Mouse (Mus musculus) fat pad, adult 2 months (tissue): Measurements from ENCODE around the gene Smpdl3a.

Experiments used
- DNase-seq: peaks from one replicate; pipeline ENCODE4 v3.0.0-alpha.2; 2011; ENCODE audit warnings: low read depth, low spot score; ENCODE audit errors: extremely low read depth

Gene Smpdl3a

DNA sequence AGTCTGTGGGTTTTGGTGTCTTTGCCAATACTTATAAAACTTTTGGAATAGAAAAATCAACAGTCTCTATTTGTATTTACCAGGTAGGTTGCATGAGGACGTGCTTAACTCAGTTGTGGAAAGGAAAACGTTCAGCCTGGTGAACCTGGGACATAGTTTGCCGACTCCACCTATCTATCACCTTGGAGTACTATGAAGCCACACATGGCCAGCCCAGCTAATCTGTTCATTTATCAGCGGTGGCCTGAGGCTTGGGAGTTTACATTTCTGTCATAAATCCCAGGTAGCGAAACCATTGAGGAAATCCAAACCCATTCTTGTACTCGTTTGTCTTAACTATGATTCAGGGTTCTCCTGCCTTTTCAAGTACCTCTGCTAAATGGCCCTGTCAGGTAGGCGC is at the start of gene Smpdl3a:
Smpdl3a (plus strand) TSS at position 318 of the 400 bp plus-strand sequence.
- DNase-seq: no peak

DNA sequence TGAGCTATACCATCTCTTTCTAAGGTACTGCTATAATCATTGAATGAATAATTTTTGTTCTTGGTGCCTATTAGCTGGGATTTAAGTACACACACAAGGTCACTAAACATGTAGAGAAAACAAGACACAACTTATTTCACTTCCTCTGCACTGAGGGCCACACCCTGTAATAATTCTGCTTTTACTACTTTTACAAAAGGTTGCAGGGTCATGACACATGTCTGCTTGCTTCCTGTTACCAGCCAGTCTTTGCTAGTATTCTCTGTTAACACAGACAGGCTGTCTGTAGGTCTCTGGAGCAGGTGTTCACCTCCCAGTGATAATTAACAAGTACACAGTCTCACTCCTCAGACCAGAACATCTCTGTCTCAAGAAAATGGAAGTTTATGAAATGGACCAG is 48.7 kb upstream of the Smpdl3a start:
- DNase-seq: no peak

DNA sequence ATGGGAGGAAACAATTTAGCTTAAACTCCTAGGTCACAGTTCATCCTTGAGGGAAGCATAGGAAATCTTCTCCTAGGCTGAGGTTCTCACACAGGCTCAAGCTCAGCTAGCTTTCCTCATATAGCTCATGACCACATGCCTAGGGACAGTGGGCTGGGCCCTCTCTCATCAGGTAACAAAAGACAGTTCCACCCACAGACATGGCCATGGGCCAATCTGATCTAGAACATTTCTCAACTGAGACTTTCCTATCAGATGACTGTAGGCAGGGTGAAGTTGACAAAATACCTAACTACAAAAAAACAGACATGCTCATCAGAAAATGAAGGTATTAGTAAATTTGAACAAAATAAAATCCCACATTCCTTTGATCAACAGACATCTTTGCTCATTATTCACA is 47.0 kb upstream of the Smpdl3a start:
- DNase-seq: no peak

DNA sequence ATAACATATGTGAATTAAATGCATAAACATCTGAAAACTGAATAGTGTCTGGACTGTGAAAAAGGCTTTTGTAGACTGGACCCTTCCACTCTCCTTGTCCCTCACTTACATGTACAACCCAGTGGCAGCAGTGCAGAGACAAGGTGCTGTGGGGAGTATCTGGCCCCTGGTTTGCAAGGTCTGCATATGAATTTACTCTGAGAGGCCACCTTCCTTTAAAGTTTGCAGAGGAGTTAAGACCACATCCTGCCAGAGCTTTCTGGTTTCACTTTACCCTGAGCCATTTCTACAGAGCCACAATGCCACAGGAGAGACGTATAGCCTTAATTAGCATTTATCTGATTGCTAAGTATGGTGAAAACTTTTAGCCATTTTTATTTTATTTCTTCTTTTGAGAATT is 40.8 kb upstream of the Smpdl3a start:
- DNase-seq: no peak

DNA sequence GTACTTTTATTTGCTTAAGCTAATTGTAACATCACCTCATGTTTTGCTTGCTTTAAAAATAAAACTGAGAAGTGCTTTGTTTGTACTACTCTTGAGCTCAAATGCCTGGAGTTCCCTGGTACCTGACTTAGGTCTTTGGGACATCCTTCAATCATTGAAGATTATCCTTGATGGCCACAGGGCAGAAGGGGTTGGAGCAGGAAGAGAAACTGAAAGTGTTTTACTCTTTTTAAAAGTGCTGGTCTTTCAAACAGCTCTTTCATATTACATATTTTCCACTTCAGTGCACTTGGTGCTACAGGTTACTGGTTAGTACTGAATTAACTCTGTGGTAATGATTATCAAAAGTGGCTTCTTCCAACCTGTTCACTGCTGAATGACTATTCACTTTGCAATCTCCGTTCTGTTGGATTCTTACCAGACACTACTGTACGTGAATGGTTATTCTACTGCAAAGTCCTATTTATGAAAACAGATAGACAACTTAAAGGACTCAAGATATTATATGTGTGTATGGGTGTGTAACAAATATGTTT is 38.9 kb upstream of the Smpdl3a start:
- DNase-seq: no peak

DNA sequence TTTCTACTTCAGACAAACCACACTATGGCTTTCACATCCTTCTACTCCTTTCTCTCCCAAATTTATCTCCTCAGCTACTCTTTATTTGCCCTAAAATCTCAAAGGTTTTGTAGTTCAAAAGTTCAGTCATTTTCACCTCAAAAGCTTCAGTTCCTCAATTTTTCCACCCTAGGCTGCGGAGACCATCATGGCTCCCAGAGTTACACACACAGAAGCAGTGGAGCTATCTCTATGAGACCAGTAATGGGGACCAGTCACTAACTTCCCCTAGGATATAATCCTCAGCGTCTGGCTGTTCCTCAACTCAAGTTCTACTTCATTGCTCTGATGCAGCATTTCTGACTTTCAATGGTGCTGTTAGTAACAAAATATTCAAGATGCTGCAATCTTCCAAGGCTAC is 35.1 kb upstream of the Smpdl3a start:
- DNase-seq: no peak

DNA sequence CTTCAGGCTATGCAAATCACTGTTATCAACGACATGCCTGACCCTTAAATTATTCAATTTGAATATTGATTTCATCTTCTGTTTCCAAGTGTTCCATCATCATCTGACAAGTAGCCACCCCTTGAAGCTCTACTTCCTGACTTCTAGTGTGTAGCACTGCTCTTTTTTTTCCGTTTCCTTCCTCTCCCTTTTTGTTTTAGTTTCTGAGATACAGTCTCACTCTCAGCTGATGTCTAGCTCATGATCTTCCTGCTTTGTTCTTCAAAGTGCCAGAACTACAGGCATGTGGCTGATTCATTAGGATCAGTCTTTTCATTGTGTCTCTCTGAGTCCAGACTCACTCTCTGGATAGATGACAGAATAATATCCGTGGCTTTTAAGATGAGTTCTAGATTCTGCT is 33.4 kb upstream of the Smpdl3a start:
- DNase-seq: no peak

DNA sequence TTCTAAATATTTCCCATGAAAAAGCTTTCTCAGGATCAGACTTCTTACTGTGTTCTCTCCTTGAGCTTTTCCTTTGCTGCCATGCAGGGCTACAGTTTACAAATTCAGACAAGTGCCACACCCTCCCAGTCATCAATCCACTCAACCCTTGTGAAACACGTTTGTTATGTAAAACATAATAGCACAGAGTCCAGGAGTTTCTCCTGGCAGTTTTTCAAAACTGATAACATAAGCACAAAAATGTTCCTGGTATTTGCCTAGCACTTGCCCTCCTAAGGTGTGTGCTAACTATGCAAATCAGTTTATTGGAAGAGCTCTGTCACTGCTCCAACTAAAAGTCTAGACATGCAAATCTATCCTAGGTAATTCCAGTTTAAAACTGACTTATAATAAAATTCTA is 31.1 kb upstream of the Smpdl3a start:
- no peak for DNase-seq

DNA sequence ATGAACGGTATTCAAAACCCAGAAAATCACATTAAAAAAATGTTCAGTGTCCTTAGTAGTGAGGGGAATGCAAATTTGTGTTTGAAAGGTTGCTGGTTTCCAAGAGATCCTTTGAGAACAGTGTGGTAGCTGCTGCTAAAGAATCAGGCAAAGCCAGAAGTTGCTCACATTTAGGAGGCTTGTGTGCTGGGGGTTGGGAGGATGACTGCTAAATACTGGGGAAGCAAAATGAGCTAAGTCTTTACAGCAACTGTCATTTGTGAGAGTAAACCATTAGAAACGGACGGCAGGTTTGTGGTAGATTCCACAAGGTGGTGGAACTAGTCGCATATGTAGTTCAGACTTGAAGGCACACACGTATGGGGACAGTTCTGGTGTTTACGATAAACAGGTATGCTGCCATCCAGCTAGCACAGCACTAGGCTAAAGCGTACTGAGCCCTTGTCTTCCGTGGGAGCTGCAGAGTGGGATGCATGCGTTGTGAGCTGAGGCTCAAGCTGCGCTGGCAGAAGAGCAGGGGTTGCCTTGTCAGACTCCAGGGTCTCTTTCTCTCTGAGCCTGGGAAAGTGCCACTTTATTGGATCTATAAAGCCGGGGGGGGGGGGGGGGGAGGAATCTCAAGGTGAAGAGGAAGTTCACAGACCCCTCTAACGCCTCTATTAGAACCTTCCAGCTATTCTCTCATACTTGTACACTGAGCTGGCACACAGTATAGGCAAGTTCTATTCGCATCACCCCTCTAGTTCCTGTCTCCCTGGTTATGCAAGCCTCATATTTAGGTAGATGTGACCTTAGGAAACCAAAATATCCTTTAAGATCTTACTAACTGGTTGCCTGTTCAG is 10.6 kb upstream of the Smpdl3a start:
- no peak for DNase-seq

DNA sequence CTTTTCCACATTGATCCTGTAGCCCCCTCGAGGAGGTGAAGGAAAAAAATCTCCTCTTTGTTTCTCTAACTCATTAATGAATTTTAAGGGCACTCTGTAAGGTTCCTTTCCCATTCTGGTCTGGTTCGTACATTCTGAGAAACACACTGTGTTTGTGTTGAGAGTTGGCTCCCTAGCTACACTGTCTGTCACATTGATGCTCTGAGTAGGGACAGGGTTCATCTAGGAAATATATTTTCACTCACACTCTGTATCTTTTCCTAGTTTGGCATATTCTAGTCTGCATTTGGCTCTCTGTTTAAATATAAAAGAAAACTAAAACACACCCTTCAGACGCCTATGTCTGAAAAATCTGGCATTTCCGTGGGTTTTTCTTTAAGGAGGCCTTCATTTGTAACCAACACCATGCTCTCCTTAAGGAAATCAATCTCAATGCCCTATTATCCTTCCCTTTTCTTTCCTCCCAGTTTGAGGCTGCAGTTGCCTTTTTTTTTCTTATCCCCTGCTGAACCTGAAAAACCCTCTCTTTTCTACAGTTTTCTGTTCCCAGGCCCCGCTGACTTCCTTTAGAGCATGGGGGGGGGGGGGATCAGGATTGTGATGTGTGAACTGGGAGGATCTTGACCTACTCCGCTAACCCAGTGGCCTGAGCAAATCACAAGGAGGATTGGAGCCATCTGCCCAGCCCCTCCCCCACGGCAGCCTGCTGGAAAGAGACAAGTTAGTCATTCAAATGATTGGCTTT is 9.8 kb upstream of the Smpdl3a start:
- no peak for DNase-seq

DNA sequence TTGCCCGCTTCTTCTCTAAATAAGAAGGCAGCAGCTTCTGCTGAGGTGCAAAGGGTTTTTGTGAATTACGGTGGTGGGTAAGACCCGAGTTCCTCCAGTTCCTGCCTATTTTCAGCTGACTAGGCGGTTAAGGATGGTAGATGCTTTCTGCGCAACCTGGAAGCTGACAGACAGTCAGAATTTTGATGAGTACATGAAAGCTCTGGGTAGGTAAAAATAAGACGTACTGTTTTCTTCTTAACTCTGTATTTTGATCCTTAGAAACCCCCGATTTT is 9.3 kb upstream of the Smpdl3a start, which contains the start of gene Fabp7:
Fabp7 (plus strand) TSS at position 6 of the 275 bp plus-strand sequence.
- DNase-seq: no peak

DNA sequence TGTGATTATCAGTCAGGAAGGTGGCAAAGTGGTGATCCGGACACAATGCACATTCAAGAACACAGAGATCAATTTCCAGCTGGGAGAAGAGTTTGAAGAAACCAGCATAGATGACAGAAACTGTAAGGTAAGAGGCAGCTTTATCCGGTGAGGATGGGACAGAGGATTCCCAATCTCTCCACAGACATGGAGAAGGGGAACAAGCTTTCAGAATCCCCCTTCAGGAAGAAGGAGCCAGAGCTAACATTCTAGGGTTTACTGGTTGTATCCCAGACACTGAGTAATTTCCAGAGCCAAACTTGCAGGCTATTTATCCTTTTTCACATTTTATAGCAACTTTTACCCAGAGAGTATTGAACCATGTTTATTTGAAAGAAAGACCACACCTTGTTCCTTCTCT is 8.6 kb upstream of the Smpdl3a start:
- DNase-seq: no peak

DNA sequence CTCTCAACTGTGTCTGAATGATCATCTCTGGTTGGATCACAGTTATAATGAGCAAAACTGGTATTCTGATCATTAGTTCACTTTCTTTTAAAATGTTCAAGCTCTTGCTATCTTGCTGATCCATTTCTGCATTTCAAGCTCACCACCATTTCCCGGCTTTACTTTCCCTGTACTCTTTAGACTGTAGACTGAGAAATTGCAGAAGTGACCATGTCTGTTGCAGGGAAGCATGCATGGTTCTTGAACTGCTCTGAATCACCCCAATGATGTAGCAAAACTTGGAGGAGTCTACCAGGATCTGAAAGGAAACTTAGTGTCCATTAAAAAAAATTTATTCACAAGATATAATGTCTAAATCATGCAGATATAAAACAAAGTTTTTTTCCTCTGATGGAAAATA is 1.2 kb upstream of the Smpdl3a start:
- DNase-seq: no peak

DNA sequence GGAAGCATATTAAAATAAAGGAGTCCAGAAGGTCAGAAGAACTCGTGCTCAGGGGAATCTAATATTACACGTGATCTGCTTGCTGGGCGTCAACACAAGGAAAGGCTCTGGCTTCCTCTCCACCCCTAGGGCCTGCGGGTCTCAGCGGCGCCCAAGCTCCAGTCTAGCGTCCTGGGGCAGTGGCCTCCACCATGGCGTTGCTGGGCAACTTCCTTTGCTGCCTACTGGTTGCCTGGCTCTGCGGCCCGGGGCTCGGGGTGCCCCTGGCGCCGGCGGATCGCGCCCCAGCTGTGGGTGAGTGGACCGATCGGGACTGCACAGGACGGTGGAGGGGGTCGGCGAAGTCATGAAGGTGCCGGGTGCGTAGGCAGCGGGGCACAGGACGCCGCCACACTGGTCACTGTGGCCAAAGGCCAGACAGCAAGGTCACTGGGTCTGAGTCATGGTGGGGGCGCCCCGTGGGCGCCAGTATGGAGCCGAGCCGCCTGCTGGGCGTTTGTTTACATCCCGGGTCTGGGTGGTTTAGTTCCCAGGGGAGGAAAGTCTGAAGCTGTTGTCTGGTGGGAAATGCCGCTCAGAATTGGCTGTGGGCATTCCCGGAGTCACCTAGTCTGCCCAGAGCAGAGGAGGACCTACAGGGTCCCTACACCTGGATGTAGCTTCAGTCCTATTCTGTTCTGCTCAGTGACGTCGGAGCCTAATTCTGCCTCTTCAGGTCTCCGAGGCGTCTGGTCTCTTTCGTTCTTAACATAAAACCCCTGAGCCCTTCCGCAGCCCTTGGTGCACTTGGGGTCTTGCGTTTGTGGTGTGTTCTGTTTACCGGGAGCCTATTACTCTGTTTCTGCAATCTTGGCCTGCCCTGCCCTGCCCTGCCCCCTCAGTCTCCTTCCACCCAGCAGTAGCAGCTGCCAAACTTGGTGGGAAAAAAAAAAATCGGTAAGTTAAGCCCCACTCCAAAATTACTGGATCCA is 641 bp downstream of the Smpdl3a start:
- no peak for DNase-seq

DNA sequence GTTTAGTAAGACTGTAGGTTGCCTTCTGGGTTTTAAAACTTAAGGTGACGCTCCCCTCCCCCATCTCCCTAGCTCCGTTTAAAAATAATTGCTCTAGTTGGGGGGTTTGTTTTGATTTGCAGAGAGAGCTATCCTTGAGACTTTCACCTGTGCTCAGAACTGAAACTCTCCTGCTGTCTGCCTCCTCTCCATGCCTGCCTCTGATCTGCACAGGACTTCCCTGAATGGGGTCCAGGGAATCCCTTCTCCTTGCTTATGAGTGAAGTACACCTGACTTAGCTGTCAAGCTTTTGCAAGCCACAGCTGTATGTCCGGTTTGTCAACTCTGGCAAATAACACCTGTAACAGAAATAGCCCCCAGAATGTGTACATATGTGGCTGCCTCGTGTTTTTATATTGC is 1.4 kb downstream of the Smpdl3a start:
- DNase-seq: no peak

DNA sequence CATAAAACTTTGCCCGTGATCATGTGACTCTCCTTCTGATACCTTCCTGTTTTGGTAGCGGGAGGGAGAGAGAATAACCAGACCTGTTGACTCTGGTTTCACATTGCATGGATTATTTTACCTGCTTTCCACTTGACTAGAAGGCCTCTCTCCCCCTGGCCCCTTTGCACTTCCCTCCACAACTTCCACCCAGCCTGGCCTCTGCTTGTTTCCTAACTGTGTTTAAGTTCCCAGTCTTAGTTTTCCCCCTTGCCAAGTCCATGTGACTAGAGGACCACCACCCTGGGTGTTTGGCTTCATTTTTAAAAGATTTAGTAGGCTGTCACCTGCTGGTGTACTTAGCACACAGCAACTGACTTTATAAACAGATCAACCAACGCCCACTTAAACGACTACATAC is 1.9 kb downstream of the Smpdl3a start:
- DNase-seq: no peak

DNA sequence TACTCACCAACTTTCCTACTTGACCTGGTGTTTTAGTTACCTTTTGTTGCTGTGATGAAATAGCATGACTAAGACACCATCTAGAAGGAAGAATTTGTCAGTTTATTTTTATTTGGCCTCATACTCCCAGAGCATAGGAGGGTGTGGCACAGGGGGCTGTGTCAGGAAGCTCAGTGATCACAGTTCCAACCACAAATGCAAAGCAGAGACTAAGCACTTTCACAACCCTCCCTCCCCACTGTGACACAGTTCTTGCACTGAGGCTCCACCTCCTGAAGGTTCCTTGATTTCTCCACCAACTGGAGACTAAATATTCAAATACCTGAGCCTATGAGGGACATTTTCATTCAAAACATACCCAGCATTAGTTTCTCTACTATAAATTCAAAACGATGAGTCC is 5.4 kb downstream of the Smpdl3a start:
- DNase-seq: no peak

DNA sequence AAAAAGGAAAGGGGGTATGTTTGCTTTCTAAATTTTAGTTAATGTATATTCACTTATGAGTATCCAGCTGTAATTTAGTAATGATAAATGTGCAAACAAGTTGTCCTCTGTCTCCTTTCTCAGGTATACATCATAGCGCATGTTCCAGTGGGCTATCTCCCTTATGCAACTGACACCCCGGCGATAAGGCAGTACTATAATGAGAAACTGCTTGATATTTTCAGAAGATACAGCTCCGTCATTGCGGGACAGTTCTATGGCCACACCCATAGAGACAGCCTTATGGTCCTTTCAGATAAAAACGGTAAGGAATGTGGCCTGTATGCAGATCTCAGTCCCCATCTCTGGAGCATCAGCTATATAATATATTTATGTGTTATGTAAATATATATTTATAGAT is 13.6 kb downstream of the Smpdl3a start:
- DNase-seq: no peak

DNA sequence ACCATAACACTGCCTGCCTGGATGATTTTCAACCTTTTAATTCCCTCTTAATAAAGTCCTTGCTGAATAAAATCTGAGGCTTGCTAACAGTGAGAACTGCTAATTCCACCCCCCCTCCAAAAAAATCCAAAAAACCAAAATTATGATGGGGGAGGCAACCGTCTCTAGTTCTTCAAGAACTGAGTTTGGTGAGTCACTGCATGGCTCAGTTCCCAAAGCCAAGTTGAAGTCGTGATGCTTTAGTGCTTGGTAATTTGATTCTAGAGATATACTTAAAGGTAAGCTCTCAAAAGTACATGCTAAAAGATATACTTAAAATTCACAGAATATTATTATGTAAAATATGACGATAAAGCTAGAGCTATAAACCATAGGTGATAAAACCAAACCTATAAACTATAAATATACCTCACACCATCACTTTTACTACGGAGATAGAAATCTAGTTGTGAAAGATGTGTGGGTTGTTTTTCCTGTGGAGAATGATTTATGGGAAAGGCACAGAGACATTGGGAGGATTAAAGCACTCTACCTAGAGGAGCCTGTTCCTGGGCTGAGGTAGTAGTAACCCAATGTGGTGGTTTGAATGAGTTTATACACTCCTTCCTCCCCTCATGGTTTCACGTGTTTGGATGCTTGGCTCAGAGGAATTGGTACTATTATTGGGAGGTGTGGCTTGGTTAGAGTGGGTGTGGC is 18.2 kb downstream of the Smpdl3a start:
- no peak for DNase-seq

DNA sequence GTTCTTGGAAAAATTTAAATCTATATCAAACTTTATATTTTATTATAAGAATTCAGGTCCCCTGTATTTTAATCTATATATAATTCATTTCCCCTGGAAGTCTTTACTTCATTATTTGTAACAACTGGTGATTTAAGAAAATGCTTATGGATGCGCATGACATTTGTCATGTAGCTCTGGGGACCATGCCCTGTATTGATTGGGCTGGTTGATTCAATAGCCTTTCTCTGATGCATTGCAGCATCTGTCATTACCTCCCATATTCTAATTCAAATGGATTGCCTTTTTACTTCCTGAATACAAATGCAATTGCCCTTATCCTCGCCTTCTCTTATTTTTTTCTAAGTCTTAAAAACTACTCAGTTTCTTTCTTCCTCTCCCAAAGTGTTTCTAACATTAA is 20.2 kb downstream of the Smpdl3a start:
- DNase-seq: no peak

DNA sequence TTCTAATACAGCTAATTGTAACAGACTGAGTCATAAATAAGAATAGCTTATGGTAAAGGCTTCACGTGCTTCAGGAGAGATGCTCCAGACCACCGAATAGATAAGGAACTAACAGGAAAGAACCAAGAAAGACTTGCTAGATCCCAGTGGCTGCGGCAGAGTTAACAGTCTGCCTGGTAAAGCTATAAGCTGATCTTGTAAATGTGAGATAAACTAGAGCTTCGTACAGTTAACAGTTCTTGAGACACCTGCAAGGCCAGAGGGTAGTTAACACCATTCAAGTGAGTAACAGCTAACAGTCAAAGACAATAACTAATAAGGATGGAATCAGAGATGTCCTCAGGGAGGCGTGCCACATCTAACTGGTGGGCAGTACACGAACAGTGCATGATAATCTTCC is 21.7 kb downstream of the Smpdl3a start:
- no peak for DNase-seq
